Comparison of ENCODE assay signal across 14 mouse cellular contexts in the genomic region with DNA sequence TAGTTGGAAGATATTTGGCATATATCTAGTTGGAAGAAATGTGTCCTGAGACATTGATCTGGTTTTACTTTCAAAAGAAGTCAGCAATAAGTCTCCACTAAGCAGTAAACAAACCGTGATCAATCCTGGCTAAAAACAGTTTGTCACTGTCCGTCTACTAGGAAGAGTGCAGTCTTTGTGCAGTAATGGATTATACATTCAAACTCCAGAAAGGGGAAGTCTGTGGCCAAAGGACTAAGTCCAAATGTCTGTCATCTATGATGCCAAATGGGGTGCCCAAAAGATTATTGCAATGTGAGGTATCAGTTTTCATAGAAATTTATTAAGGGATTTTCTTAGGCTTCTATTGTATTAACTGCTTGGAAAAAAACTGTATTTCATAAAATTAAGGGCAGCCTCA.
"Had no signal": no experiment of that assay in that cellular context is flagged by ENCODE, and none has a peak within 500 bp of the region (broad histone marks: within the 10 kb centered on the region; RNA-seq: fewer than 3 reads in every experiment).

No protein-coding gene starts in this region.

- H3K9me3 ChIP-seq: kidney, embryonic 15.5 days; limb, embryonic 15.5 days; megakaryocyte, embryonic 14.5 days; midbrain, embryonic 15.5 days; stomach, embryonic 15.5 days had no signal

- H3K27ac ChIP-seq: kidney, embryonic 15.5 days; limb, embryonic 15.5 days; liver, embryonic 14.5 days; midbrain, embryonic 15.5 days; stomach, embryonic 15.5 days had no signal

- H3K4me3 ChIP-seq: kidney, embryonic 15.5 days; limb, embryonic 15.5 days; megakaryocyte, embryonic 14.5 days; midbrain, embryonic 15.5 days; stomach, embryonic 15.5 days had no signal

- H3K9ac ChIP-seq: kidney, embryonic 15.5 days; limb, embryonic 15.5 days; liver, embryonic 14.5 days; midbrain, embryonic 15.5 days; stomach, embryonic 15.5 days had no signal

- H3K4me1 ChIP-seq: kidney, embryonic 15.5 days; limb, embryonic 15.5 days; midbrain, embryonic 15.5 days; stomach, embryonic 15.5 days had no signal

- H3K36me3 ChIP-seq: kidney, embryonic 15.5 days; limb, embryonic 15.5 days; midbrain, embryonic 15.5 days; stomach, embryonic 15.5 days had no signal

- H3K27me3 ChIP-seq: kidney, embryonic 15.5 days; limb, embryonic 15.5 days; megakaryocyte, embryonic 14.5 days; midbrain, embryonic 15.5 days; stomach, embryonic 15.5 days had no signal

- DNase-seq: kidney, adult 11 months; kidney, postnatal 25 days; layer of hippocampus, adult 9-11 months; layer of hippocampus, postnatal 36 days; lung, adult 18-20 months; right cerebral cortex, postnatal 14 days; thymus, postnatal 4 days had no signal

- H3K4me2 ChIP-seq: kidney, embryonic 15.5 days; limb, embryonic 15.5 days; midbrain, embryonic 11.5 days; midbrain, embryonic 15.5 days; stomach, embryonic 15.5 days had no signal
